Mouse (Mus musculus): ENCODE measurements around the gene Rreb1.

GRCm38 (mm10) chr13:37792739-37793336, 14.6 kb downstream of the Rreb1 start:
- no peak for TF ChIP-seq CTCF (IDR thresholded peaks at IDR 0.05; ENCODE audit: control insufficient read depth, insufficient read depth, insufficient replicate concordance, low read depth, low read length)
- no peak for TF ChIP-seq POLR2A (IDR thresholded peaks at IDR 0.05; ENCODE audit: control insufficient read depth, low read depth, low read length)
